9 mouse cellular contexts compared by ENCODE assay signal in the genomic region with DNA sequence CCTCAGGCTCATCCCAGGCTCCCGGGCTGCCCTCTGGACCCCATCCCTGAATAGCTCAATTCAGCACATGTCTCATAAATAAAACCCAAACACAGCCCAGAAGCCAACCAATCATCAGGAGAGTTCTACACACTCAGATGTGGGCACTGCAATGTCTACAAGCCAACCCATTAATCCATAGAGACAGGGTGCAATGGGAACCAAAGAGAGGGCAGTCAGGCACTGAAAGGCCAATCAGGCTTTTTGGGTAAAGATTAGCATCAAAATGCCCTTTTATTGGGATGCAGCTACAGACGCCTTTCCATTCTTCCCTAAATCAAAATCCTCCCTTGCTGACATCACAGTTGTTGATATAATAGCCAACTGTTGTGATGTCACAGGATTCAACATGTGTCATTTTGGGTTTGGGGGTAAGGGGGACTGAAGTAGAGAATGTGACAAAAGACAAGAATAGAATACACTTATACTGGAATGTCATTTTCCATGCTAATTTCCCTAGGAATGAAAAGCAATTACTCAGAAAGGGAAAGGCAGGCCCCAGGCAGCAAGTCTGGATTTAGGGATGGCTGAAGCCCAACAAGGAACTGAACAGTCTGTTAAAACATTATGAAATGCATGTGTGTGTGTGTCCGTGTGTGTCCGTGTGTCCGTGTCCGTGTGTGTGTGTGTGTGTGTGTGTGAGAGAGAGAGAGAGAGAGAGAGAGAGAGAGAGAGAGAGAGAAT.
A peak's percentile ranks its signal among the peaks of the same experiment; 100 is the strongest.
DNase-seq lines count a peak whose midpoint lies in the region; ATAC-seq and TF ChIP-seq lines count a peak whose summit lies in the region.
"Had no signal": no experiment of that assay in that cellular context is flagged by ENCODE, and none has a peak within 500 bp of the region (broad histone marks: within the 10 kb centered on the region; RNA-seq: fewer than 3 reads in every experiment).

No protein-coding gene starts in this region.

- no peak for DNase-seq in heart, adult 8-10 months (ENCODE audit: low spot score)
- peak; percentile 63 for DNase-seq in embryo, embryonic 11 days
- peak; percentile 55 for DNase-seq in hindbrain, embryonic 11.5 days (ENCODE audit: low spot score)
- peak; percentile 47 for DNase-seq in midbrain, postnatal 0 days (ENCODE audit: low spot score)
- DNase-seq in adrenal gland, postnatal 4 days (ENCODE audit: low spot score in 2 of 2): no peak
- no peak for DNase-seq in kidney, postnatal 36 days
- DNase-seq: thymus, postnatal 14 days had no signal

- H3K27me3 ChIP-seq in heart, embryonic 14.5 days (ENCODE audit: control insufficient read depth, insufficient read depth, low read length): no peaks in the 10 kb centered on the region
- no peaks in the 10 kb centered on the region for H3K27me3 ChIP-seq in hindbrain, embryonic 11.5 days (ENCODE audit: control insufficient read depth, insufficient read depth, low read length)
- no peaks in the 10 kb centered on the region for H3K27me3 ChIP-seq in midbrain, postnatal 0 days (ENCODE audit: insufficient read depth, low read length)
- no peaks in the 10 kb centered on the region for H3K27me3 ChIP-seq in liver, embryonic 12.5 days (replicated peaks)

- H3K4me3 ChIP-seq in heart, embryonic 14.5 days (ENCODE audit: control insufficient read depth in 1 of 2, insufficient read depth in 1 of 2, low read depth in 1 of 2, low read length in 2 of 2): no peak overlapping the region
- H3K4me3 ChIP-seq in hindbrain, embryonic 11.5 days (ENCODE audit: low read depth, low read length): no peak overlapping the region
- no peak overlapping the region for H3K4me3 ChIP-seq in midbrain, postnatal 0 days (ENCODE audit: low read depth, low read length)
- H3K4me3 ChIP-seq in liver, embryonic 12.5 days: no peak overlapping the region

- no peak overlapping the region for H3K9ac ChIP-seq in heart, embryonic 14.5 days (ENCODE audit: low read length)
- no peak overlapping the region for H3K9ac ChIP-seq in hindbrain, embryonic 11.5 days (ENCODE audit: low read depth, low read length)
- H3K9ac ChIP-seq in midbrain, postnatal 0 days (replicated peaks; ENCODE audit: low read length, poor library complexity, severe bottlenecking): no peak overlapping the region
- H3K9ac ChIP-seq in liver, embryonic 12.5 days: no peak overlapping the region

- TF ChIP-seq CTCF in midbrain, postnatal 0 days (IDR thresholded peaks at IDR 0.05): no peak

- no peak overlapping the region for H3K4me2 ChIP-seq in heart, embryonic 14.5 days (ENCODE audit: low read length)
- H3K4me2 ChIP-seq in hindbrain, embryonic 11.5 days (replicated peaks; ENCODE audit: low read depth, low read length): no peak overlapping the region
- H3K4me2 ChIP-seq in midbrain, postnatal 0 days (ENCODE audit: low read depth, low read length, poor library complexity, severe bottlenecking): no peak overlapping the region
- H3K4me2 ChIP-seq in liver, embryonic 12.5 days: no peak overlapping the region

- peaks cover 36 to 59% of the 10 kb centered on the region in 2 experiments for H3K4me1 ChIP-seq in heart, embryonic 14.5 days (ENCODE audit: control insufficient read depth in 2 of 2, insufficient read depth in 2 of 2, low read length in 2 of 2)
- H3K4me1 ChIP-seq in hindbrain, embryonic 11.5 days (replicated peaks; ENCODE audit: control insufficient read depth, insufficient read depth, low read length): no peaks in the 10 kb centered on the region
- H3K4me1 ChIP-seq in midbrain, postnatal 0 days (ENCODE audit: insufficient read depth, low read length): no peaks in the 10 kb centered on the region
- peaks cover 21% of the 10 kb centered on the region for H3K4me1 ChIP-seq in liver, embryonic 12.5 days

- no peak for ATAC-seq in heart, embryonic 14.5 days (ENCODE audit: insufficient number of reproducible peaks, insufficient read depth, low FRiP score, low read depth)
- ATAC-seq in hindbrain, embryonic 11.5 days (ENCODE audit: low FRiP score): peak; percentile 96
- no peak for ATAC-seq in midbrain, postnatal 0 days (ENCODE audit: low FRiP score)
- no peak for ATAC-seq in liver, embryonic 12.5 days

- peak overlapping the region; percentile 55 to 58 for H3K27ac ChIP-seq in heart, embryonic 14.5 days (replicated peaks in 1 of 2; ENCODE audit: control insufficient read depth in 1 of 2, insufficient read depth in 1 of 2, low read depth in 2 of 2, low read length in 2 of 2)
- peak overlapping the region; percentile 56 for H3K27ac ChIP-seq in hindbrain, embryonic 11.5 days (ENCODE audit: low read depth, low read length)
- H3K27ac ChIP-seq in midbrain, postnatal 0 days (ENCODE audit: low read depth, low read length): no peak overlapping the region
- H3K27ac ChIP-seq in liver, embryonic 12.5 days: no peak overlapping the region

- no peaks in the 10 kb centered on the region for H3K36me3 ChIP-seq in heart, embryonic 14.5 days (ENCODE audit: control insufficient read depth, insufficient read depth, low read length)
- no peaks in the 10 kb centered on the region for H3K36me3 ChIP-seq in hindbrain, embryonic 11.5 days (ENCODE audit: control insufficient read depth, insufficient read depth, low read length)
- no peaks in the 10 kb centered on the region for H3K36me3 ChIP-seq in midbrain, postnatal 0 days (ENCODE audit: insufficient read depth, low read length)
- H3K36me3 ChIP-seq in liver, embryonic 12.5 days: no peaks in the 10 kb centered on the region

- H3K9me3 ChIP-seq in heart, embryonic 14.5 days (ENCODE audit: control insufficient read depth, low read length): no peaks in the 10 kb centered on the region
- no peaks in the 10 kb centered on the region for H3K9me3 ChIP-seq in hindbrain, embryonic 11.5 days (ENCODE audit: control insufficient read depth, low read length)
- no peaks in the 10 kb centered on the region for H3K9me3 ChIP-seq in midbrain, postnatal 0 days (ENCODE audit: low read length)
- H3K9me3 ChIP-seq in liver, embryonic 12.5 days (replicated peaks): no peaks in the 10 kb centered on the region

- 77% methylated on average over 6 of the region's 6 CpGs for WGBS in heart, embryonic 14.5 days
- WGBS in hindbrain, embryonic 11.5 days: 56% methylated on average over 6 of the region's 6 CpGs
- 38% methylated on average over 6 of the region's 6 CpGs for WGBS in midbrain, postnatal 0 days
- WGBS in liver, embryonic 12.5 days (ENCODE audit: insufficient replicate concordance): 69% methylated on average over 6 of the region's 6 CpGs

Comparison
In these comparisons a context has a peak if more than half of its experiments do, and no peak if none do; other contexts are left out.
1. H3K27ac ChIP-seq: peak in heart, embryonic 14.5 days (2 of 2) and hindbrain, embryonic 11.5 days (single experiment); none in midbrain, postnatal 0 days (single experiment) and liver, embryonic 12.5 days (single experiment).
2. DNase-seq: peak in embryo, embryonic 11 days (single experiment), hindbrain, embryonic 11.5 days (single experiment) and midbrain, postnatal 0 days (single experiment); none in heart, adult 8-10 months (single experiment), adrenal gland, postnatal 4 days (0 of 2) and kidney, postnatal 36 days (0 of 2).